Mouse (Mus musculus): ENCODE results near the gene Dcst2. TPM values are rescaled to one million over a fixed set of nuclear protein-coding genes. Genes with fewer than 3 reads are reported as not detected.

Gene Dcst2
- polyA plus RNA-seq, 1 experiment from 2014 or later: not detected

DNA sequence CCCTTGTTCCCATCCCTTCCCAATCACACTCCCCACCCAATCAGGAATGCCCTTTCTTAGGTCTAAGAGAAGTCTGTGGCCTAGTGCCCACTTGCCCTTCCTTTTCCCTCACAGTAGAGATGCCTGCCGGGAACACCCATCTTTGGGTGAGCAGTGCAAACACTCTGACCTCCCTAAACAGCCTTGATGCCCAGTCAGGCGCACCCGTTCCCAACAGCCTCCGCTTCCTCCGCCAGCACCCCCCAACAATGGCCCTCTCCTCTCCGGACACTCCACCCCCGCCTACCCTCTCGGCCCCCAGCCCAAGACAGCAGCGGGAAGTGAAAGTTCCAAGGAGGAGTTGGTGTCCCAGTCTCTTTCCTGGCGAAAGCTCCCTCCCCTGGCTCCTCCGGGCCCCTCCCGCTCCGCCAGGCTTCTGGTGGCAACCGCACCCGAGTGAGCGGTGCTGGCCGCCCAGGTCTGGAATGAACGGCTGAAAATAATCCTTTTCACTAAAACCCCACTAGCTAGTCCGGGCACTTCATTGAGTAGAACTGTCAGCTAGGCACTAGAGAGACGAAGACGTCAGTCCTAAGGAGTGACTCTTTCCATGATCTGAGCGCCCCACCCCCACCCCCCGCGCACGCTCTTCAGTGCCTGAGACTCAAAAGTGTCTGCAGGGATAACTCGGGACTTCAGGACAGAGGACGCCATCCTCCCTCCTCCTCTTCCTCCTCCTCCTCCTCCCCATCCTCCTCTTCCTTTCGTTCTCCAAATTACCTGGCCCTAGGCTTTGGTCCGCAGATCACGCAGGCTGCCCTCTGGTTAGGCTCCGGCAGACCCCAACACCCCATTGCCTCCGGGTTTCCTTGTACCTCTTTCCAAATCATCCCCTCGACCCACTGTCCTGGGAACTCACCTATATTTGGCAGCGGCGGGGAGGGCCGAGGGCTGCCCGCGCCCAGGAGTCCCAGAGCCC lies 12.6 kb upstream of the Dcst2 start:
- peak; percentile 60 for ATAC-seq (ENCODE audit: low read depth)
- Histone ChIP-seq H3K4me3 (ENCODE audit: low read depth, low read length) (peak overlapping the region; percentile 73), H3K9ac (ENCODE audit: low read depth, low read length) (peak overlapping the region; percentile 71), H3K27ac (replicated peaks; ENCODE audit: low read depth, low read length) (peak overlapping the region; percentile 61), H3K9me3 (ENCODE audit: control insufficient read depth, low read length) (no peaks in the 10 kb centered on the region), H3K27me3 (replicated peaks; ENCODE audit: control insufficient read depth, insufficient read depth, low read length) (no peaks in the 10 kb centered on the region), H3K4me2 (ENCODE audit: low read depth, low read length) (peak overlapping the region; percentile 98), H3K4me1 (ENCODE audit: control insufficient read depth, insufficient read depth, low read length) (peaks cover 11% of the 10 kb centered on the region), H3K36me3 (ENCODE audit: control insufficient read depth, insufficient read depth, low read length) (peaks cover 20% of the 10 kb centered on the region)
- DNase-seq (ENCODE audit: low spot score): peak; percentile 63
- WGBS: 1% methylated on average over 37 of the region's 38 CpGs

GRCm38 (mm10) chr3:89349869-89350501 lies 11.8 kb upstream of the Dcst2 start, which contains the start of gene Adam15:
Adam15 (minus strand) TSS chr3:89349996.
- Histone ChIP-seq H3K27me3 (replicated peaks; ENCODE audit: control insufficient read depth, insufficient read depth, low read length) (no peaks in the 10 kb centered on the region), H3K4me3 (ENCODE audit: low read depth, low read length) (peak within 1 kb of the TSS; percentile 73), H3K4me2 (ENCODE audit: low read depth, low read length) (peak within 1 kb of the TSS; percentile 98), H3K9me3 (ENCODE audit: control insufficient read depth, low read length) (no peaks in the 10 kb centered on the region), H3K27ac (replicated peaks; ENCODE audit: low read depth, low read length) (peak within 1 kb of the TSS; percentile 61), H3K4me1 (ENCODE audit: control insufficient read depth, insufficient read depth, low read length) (peaks cover 11% of the 10 kb centered on the region), H3K9ac (ENCODE audit: low read depth, low read length) (peak within 1 kb of the TSS; percentile 71), H3K36me3 (ENCODE audit: control insufficient read depth, insufficient read depth, low read length) (peaks cover 15% of the 10 kb centered on the region; the same call in 1 of the 2 replicates)
- ATAC-seq (ENCODE audit: low read depth): peak; percentile 95
- 2% methylated on average over 34 of the region's 59 CpGs for WGBS
- DNase-seq (ENCODE audit: low spot score): peak; percentile 88

- Histone ChIP-seq H3K4me1 (ENCODE audit: control insufficient read depth, insufficient read depth, low read length) (peaks cover 11% of the 10 kb centered on the region), H3K36me3 (ENCODE audit: control insufficient read depth, insufficient read depth, low read length) (peaks cover 12% of the 10 kb centered on the region; the same call in 1 of the 2 replicates), H3K9me3 (ENCODE audit: control insufficient read depth, low read length) (no peaks in the 10 kb centered on the region), H3K4me3 (ENCODE audit: low read depth, low read length) (no peak overlapping the region), H3K4me2 (ENCODE audit: low read depth, low read length) (no peak overlapping the region), H3K27ac (replicated peaks; ENCODE audit: low read depth, low read length) (no peak overlapping the region), H3K9ac (ENCODE audit: low read depth, low read length) (no peak overlapping the region), H3K27me3 (replicated peaks; ENCODE audit: control insufficient read depth, insufficient read depth, low read length) (no peaks in the 10 kb centered on the region)
- ATAC-seq (ENCODE audit: low read depth) (no peak), DNase-seq (ENCODE audit: low spot score) (no peak)
- WGBS: 54% methylated on average over 5 of the region's 5 CpGs
Observed at GRCm38 (mm10) chr3:89351271-89351670, 10.5 kb upstream of the Dcst2 start.

DNA sequence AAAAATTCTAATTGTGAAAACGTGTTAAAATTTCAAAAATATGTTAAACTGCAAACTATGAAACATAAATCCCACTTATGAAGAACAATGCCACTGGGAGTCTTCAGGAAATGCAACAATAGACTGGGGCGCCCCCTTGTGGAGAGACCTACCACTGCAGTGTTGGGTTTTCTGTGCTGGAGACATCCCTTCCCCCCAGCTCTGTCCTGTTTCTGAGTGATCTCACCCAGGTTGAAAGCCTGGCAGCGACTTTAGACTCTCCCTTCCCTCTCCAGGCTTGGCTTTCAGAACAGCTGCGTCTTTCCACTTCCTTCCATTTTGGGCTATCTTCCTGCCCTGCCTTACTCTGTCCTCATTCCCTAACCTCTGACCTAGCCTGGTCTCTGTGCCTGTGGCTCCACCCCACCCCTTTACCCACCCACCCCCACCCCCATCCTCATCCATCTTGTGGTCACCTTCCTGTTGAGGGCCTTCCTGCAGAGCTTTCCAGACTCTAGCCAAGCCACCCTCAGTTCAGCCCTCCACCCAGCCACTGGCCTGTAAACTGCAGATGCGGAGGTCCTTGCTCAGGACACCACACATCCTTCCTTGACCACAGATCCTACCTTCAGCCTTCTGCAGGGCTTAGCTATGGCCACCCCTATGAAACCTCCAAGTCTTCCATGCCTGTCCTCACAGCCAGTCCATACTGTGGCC lies 6.8 kb upstream of the Dcst2 start:
- Histone ChIP-seq H3K4me2 (ENCODE audit: low read depth, low read length) (no peak overlapping the region), H3K27me3 (replicated peaks; ENCODE audit: control insufficient read depth, insufficient read depth, low read length) (no peaks in the 10 kb centered on the region), H3K9me3 (ENCODE audit: control insufficient read depth, low read length) (no peaks in the 10 kb centered on the region), H3K36me3 (ENCODE audit: control insufficient read depth, insufficient read depth, low read length) (no peaks in the 10 kb centered on the region), H3K4me1 (ENCODE audit: control insufficient read depth, insufficient read depth, low read length) (peaks cover 5% of the 10 kb centered on the region; the same call in 1 of the 2 replicates), H3K4me3 (ENCODE audit: low read depth, low read length) (no peak overlapping the region), H3K9ac (ENCODE audit: low read depth, low read length) (no peak overlapping the region), H3K27ac (replicated peaks; ENCODE audit: low read depth, low read length) (no peak overlapping the region)
- DNase-seq (ENCODE audit: low spot score) (peak; percentile 86), ATAC-seq (ENCODE audit: low read depth) (peak; percentile 19; the same call in 1 of the 2 replicates)
- 15% methylated on average over 5 of the region's 5 CpGs for WGBS

GRCm38 (mm10) chr3:89355512-89355902 lies 6.3 kb upstream of the Dcst2 start:
- 83% methylated on average over 6 of the region's 6 CpGs for WGBS
- Histone ChIP-seq H3K9ac (ENCODE audit: low read depth, low read length) (no peak overlapping the region), H3K27ac (replicated peaks; ENCODE audit: low read depth, low read length) (no peak overlapping the region), H3K9me3 (ENCODE audit: control insufficient read depth, low read length) (no peaks in the 10 kb centered on the region), H3K4me3 (ENCODE audit: low read depth, low read length) (no peak overlapping the region), H3K27me3 (replicated peaks; ENCODE audit: control insufficient read depth, insufficient read depth, low read length) (no peaks in the 10 kb centered on the region), H3K4me1 (ENCODE audit: control insufficient read depth, insufficient read depth, low read length) (peaks cover 1% of the 10 kb centered on the region; the same call in 1 of the 2 replicates), H3K36me3 (ENCODE audit: control insufficient read depth, insufficient read depth, low read length) (no peaks in the 10 kb centered on the region), H3K4me2 (ENCODE audit: low read depth, low read length) (no peak overlapping the region)
- no peak for ATAC-seq (ENCODE audit: low read depth)
- DNase-seq (ENCODE audit: low spot score): no peak

GRCm38 (mm10) chr3:89356029-89356428 lies 5.7 kb upstream of the Dcst2 start:
- H3K4me1 ChIP-seq (ENCODE audit: control insufficient read depth, insufficient read depth, low read length): no peaks in the 10 kb centered on the region
- no peaks in the 10 kb centered on the region for H3K9me3 ChIP-seq (ENCODE audit: control insufficient read depth, low read length)
- no peak overlapping the region for H3K4me2 ChIP-seq (ENCODE audit: low read depth, low read length)
- H3K27ac ChIP-seq (replicated peaks; ENCODE audit: low read depth, low read length): no peak overlapping the region
- no peak for DNase-seq (ENCODE audit: low spot score)
- H3K9ac ChIP-seq (ENCODE audit: low read depth, low read length): no peak overlapping the region
- WGBS: 54% methylated on average over 8 of the region's 9 CpGs
- H3K4me3 ChIP-seq (ENCODE audit: low read depth, low read length): no peak overlapping the region
- H3K27me3 ChIP-seq (replicated peaks; ENCODE audit: control insufficient read depth, insufficient read depth, low read length): no peaks in the 10 kb centered on the region
- ATAC-seq (ENCODE audit: low read depth): no peak
- H3K36me3 ChIP-seq (ENCODE audit: control insufficient read depth, insufficient read depth, low read length): no peaks in the 10 kb centered on the region

DNA sequence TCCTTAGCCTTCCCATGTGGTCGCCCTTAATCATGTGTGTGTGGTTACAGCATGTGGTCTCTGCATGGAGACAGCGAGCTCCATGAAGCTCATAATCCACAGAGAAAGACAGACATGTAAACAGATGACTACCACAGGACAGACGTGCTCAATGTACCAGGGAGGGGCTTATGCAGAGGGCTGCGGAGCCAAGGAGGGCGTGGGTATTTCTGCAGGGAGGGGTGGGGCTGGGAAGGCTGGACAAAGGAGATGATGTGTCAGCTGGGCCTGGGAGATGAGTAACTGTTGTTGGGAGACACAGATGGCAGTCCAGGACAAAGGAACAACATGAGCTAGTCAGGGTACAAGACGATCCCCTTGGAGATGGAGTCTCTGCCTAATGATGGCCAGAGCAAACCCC lies 2.1 kb upstream of the Dcst2 start:
- Histone ChIP-seq H3K36me3 (ENCODE audit: control insufficient read depth, insufficient read depth, low read length) (no peaks in the 10 kb centered on the region), H3K9ac (ENCODE audit: low read depth, low read length) (no peak overlapping the region), H3K27me3 (replicated peaks; ENCODE audit: control insufficient read depth, insufficient read depth, low read length) (no peaks in the 10 kb centered on the region), H3K27ac (replicated peaks; ENCODE audit: low read depth, low read length) (no peak overlapping the region), H3K4me2 (ENCODE audit: low read depth, low read length) (no peak overlapping the region), H3K4me3 (ENCODE audit: low read depth, low read length) (no peak overlapping the region), H3K9me3 (ENCODE audit: control insufficient read depth, low read length) (no peaks in the 10 kb centered on the region), H3K4me1 (ENCODE audit: control insufficient read depth, insufficient read depth, low read length) (no peaks in the 10 kb centered on the region)
- DNase-seq (ENCODE audit: low spot score) (no peak), ATAC-seq (ENCODE audit: low read depth) (no peak)
- WGBS: 69% methylated on average over 6 of the region's 6 CpGs

DNA sequence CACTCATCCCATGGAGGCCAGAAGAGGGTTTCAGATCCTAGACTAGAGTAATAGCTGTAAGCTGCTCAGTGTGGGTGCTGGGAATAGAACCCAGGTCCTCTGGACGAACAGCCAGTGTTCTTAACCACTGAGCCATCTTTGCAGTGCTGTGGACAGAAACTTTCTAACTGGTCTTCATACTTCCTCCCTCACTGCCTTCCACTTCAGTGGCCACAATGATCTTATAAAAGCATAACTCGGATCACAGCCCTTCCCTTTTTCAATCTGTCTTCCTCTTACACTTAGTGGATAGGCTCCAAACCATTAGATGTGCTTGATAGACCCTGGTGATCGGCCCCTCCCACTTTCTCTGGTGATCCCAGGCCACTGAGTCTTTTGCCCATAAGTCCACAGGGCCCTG lies 1.5 kb upstream of the Dcst2 start:
- H3K4me2 ChIP-seq (ENCODE audit: low read depth, low read length): no peak overlapping the region
- no peak overlapping the region for H3K9ac ChIP-seq (ENCODE audit: low read depth, low read length)
- no peak overlapping the region for H3K27ac ChIP-seq (replicated peaks; ENCODE audit: low read depth, low read length)
- no peaks in the 10 kb centered on the region for H3K4me1 ChIP-seq (ENCODE audit: control insufficient read depth, insufficient read depth, low read length)
- ATAC-seq (ENCODE audit: low read depth): no peak
- DNase-seq (ENCODE audit: low spot score): no peak
- no peaks in the 10 kb centered on the region for H3K27me3 ChIP-seq (replicated peaks; ENCODE audit: control insufficient read depth, insufficient read depth, low read length)
- H3K4me3 ChIP-seq (ENCODE audit: low read depth, low read length): no peak overlapping the region
- H3K36me3 ChIP-seq (ENCODE audit: control insufficient read depth, insufficient read depth, low read length): no peaks in the 10 kb centered on the region
- H3K9me3 ChIP-seq (ENCODE audit: control insufficient read depth, low read length): no peaks in the 10 kb centered on the region
- WGBS: 74% methylated on average over 3 of the region's 3 CpGs

All from embryonic facial prominence, embryonic 14.5 days (tissue).